Mouse (Mus musculus) gastrocnemius, postnatal 4 days (tissue): ENCODE measurements around the gene Adcy7. TPM values are rescaled to one million over a fixed set of nuclear protein-coding genes. Genes with fewer than 3 reads are reported as not detected.

Source experiments
- DNase-seq, 2 experiments: peaks; one replicate each; pipeline ENCODE4 v3.0.0; 2021 to 2022; ENCODE audit warnings: low spot score in 2 of 2, mixed read lengths in 2 of 2
- total RNA-seq, 2 experiments: library from RNA; stranded (reverse); gene quantifications; 2 replicates each; pipeline ENCODE4 v1.2.3; 2021

Gene Adcy7
- total RNA-seq, 2 experiments from 2014 or later = 16.8 to 22.7 TPM

- no peak for DNase-seq
These were observed 53.6 kb downstream of the Adcy7 start for GRCm38 (mm10) chr8:88325795-88326194.

DNA sequence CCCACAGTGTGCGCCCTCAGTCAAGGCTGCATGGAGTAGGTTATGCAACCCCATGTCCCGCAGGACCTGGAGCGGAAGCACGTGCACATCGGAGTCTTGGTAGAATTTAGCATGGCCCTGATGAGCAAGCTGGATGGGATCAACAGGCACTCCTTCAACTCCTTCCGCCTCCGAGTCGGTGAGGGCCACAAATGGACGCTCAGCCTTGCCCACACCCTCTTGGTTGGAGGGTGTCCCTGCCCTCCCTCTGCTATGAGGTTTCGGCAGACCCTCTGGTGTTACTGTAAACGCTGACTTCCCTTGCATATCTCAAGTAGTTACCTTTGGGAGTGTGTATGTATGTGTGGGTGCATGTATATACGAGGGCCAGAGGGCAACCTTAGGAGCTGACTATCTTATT, 54.1 kb downstream of the Adcy7 start:
- DNase-seq = no peak

GRCm38 (mm10) chr8:88328689-88329088, 56.5 kb downstream of the Adcy7 start:
- peak in 1 of 2 experiments; percentile 10 for DNase-seq

GRCm38 (mm10) chr8:88330816-88331215, 58.6 kb downstream of the Adcy7 start:
- no peak for DNase-seq

DNA sequence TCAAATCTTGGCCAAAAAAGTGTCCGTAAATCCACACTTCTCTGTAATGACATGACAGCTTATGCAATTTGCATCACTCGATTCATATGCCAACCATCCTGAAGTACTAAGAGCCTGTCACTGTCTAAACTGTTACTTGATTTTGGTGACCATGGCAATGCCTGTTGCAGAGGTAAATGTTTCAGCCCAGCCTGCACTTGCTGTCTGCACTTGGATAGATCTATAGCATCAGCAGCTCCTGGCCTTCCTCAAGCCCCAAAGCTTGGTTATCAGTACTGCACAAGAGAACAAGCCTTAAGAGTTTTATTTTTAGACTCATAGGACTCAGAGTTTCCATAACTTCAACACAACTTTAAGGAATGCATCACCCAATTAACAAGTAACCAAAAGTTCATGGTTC, 62.2 kb downstream of the Adcy7 start:
- no peak for DNase-seq

- no peak for DNase-seq
These were observed 62.8 kb downstream of the Adcy7 start for GRCm38 (mm10) chr8:88334975-88335374.

DNA sequence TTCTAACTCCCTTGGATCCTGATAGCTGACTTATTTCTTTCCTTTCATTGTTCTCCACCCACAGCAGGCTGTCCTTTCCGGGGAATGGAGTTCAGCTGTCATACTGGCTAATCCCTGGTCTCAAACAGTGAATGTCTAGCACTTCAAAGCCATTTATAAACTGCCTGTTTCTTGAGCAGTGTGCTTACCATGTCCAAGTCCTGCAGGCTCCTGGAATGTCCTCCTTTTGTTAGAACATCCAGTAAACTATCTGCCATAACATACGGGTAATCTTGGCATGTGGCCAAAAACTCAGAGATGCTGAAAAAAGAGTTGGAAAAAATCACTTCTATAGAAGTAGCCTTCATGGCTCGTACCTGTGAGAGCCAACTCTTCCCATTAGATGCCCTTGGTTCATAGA, 67.0 kb downstream of the Adcy7 start:
- no peak for DNase-seq

DNA sequence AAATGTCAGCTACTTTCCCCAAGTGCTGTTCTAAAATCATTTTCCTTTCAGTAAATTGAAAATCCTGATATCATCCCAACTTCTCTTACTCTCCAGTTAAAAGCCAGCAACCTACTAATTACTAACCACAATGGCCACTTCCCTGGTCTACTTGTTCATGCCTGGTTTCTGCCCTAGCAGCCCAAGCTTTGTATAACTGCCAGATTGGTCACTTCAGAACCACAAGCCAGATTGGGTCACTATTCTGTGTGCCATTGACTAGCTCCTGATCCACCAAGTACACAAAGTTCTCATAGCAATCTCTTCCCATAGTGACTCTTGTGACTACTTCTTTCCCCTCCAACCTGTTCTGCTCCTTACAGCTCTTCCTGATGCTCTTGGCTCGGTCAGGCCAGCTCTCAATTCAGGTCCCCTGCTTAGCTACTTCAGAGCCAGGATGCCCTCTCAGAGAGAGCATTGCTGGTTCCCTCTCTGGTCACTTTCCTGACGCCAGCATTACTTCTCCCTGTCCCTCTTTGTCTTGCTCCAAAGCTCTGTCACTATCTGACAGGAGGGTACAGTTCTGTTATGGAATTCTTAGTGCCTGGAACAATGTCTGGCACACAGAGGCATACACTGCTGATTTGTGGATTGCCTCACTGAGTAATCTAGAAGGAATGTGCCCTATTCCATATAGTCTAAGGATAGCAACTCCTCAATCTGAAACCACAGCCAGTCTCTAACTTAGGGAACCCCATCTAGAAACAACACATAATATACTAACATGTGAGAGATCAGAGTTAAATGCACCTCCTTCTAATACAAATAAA, 67.9 kb downstream of the Adcy7 start:
- no peak for DNase-seq

GRCm38 (mm10) chr8:88342026-88342425, 69.8 kb downstream of the Adcy7 start:
- no peak for DNase-seq

- no peak for DNase-seq
These were observed 76.8 kb downstream of the Adcy7 start for GRCm38 (mm10) chr8:88349046-88349445.

DNA sequence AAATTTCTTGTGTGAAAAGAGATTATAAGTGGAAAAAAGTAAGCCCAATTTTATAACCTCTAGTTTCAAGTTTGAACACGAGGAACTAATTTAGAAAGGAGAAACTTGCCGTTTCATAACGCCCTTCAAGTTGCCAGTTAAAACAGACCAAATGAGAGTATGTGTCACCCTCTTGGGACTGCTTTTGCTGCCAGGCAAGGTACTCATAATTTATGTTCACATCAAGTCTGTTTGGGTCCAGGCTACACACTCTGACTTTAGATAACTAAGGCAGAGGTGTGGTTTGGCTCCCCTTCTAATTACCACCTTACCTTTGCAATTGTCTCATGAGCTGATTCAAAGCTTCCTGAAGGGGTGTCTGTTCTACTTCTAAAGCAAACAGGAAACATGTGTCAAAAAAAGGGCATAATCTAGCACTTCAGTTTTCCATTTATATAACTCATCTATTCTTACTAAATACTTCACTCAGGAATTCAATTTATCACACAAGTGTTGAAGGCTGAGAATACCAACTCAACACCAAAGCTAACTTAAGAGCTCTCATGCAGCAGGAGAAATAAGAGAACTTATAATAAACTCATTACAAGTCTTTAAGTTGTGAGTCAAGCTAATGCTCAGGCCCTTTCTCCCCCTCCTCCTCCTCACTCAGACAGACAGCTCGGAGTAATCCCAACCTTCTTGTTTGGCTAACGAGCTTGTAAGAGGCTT, 85.2 kb downstream of the Adcy7 start:
- no peak for DNase-seq

GRCm38 (mm10) chr8:88357946-88358345, 85.7 kb downstream of the Adcy7 start:
- no peak for DNase-seq

- no peak for DNase-seq
These were observed 87.8 kb downstream of the Adcy7 start for GRCm38 (mm10) chr8:88359959-88360358.

- no peak for DNase-seq
These were observed 89.0 kb downstream of the Adcy7 start for GRCm38 (mm10) chr8:88361044-88361707.

GRCm38 (mm10) chr8:88361708-88362428, 89.7 kb downstream of the Adcy7 start, which contains the start of gene Brd7:
Gene Brd7 (minus strand): TSS chr8:88362194.
- DNase-seq = peak; percentile 87

GRCm38 (mm10) chr8:88362446-88363150, 90.4 kb downstream of the Adcy7 start:
- no peak for DNase-seq

DNA sequence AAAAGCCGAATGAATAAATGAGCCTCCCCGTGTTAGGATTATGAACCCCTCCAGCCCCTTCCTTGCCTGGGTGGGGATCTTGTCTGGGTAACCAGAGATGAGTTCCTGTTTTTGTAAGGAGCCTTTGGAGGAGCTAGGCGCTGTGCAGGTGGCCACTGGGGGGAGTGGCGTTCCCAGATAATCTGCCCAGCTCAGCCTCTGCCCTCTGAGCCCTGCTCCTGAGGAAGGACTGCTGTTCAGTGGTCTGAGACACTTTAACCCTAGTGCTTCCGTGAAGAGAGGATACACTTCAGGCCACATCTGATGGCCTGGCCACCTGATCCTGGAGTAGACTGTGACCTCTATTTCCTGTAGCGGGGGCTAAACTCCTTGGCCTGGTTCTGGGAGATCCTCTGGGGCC, 97.0 kb downstream of the Adcy7 start:
- no peak for DNase-seq

DNA sequence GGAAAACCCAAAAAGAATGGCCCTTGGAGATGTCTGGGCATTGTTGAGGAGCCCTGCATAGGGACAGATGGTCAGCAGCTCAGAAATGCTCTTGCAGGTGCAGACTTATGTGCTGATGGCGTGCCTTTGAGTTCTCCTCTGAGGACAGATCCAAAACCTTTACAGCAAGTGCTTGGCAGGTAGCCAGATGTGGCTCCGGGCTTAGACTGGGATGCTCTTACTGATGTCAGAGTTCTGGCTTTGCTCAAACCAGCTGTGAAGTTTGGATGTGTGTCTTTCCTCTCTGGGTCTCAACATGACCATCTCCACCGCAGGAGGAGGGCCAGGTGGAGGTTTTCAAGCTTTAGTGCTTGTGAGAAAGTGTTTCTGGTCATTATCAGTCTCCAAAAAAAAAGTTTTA, 97.6 kb downstream of the Adcy7 start:
- DNase-seq = peak in 1 of 2 experiments; percentile 42

GRCm38 (mm10) chr8:88371522-88371921, 99.3 kb downstream of the Adcy7 start:
- no peak for DNase-seq

DNA sequence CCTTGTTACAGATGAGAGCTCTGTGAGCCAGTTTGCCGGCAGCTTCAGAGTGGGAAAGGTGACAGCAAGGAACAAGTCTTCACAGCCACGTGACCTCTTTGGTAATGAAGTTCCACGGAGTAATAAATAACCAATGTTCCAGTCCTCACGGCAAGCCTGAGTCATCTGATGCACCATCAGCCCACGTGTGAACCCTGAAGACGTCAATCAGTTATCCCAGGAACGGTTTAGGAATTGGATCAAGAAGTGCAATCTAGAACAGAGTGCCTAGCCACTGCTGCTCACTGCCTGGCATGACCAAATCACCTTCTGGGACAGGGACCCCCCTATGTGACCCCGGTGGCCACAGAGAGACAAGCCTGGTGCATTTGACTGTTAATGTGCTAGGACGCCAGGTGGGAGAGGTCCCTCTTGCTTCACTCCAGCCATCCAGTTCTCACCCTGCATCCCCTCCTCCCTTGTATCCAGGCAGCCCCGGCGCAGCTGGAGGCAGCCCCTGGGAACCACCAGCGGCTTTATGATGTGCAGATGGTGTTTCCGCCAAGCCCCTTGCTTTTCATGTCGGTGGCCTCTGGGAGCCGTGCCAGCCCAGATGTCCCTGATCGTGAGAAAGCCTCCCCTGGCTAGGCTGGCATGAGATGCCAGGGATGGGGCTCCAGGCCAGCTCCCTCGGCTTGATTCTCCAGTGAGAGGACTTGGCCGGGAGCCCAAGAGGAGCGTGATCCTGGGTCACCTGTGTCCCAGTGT, 104.8 kb downstream of the Adcy7 start:
- peak; percentile 39 to 62 for DNase-seq
